Mouse (Mus musculus): Measurements from ENCODE around the gene Smyd3.
"Not testable (repeated sequence)": the region's sequence is repeated elsewhere in the genome, so short reads cannot be mapped to it uniquely, and the experiment has no call there.

Gene Smyd3

DNA sequence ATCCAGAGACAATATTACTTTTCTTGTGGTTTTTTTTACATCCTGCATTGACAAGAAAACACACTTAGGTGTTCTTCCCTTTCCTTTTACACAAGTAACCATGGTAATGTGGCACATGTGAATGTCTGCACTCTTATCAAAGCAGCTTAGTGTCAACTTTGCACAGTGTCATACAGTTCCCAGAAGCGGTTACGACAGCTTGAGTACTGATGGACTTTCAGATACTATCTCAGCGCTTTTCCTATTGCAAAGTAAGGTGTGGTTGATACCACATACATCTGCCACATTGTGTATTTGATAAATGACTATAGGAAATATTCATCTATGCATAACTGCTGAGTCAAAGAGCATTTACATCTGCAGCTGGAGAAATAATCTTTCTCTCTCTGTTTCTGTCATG, 348.1 kb downstream of the Smyd3 start:
- no peak for DNase-seq (ENCODE audit: low spot score in 2 of 2)

DNA sequence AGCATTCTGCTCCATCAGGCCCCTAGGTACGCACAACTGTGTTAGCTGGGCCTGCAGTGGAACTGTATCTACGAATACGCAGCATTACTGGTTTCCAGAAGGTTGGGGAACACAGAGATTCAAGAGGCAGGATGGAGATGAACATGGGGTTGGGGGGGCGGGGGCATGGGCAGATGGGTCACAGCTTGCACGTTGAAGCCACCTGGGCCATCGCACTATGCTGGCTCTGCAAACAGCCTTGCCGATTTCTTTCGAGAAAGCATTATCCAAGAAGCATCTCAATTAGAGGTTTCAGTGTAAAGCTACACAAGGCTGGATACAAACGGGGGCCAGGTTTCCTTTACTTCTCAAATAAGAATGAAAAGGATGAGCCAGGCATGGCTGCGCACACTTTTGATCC, 348.7 kb downstream of the Smyd3 start:
- DNase-seq (ENCODE audit: low spot score in 2 of 2), result no peak

DNA sequence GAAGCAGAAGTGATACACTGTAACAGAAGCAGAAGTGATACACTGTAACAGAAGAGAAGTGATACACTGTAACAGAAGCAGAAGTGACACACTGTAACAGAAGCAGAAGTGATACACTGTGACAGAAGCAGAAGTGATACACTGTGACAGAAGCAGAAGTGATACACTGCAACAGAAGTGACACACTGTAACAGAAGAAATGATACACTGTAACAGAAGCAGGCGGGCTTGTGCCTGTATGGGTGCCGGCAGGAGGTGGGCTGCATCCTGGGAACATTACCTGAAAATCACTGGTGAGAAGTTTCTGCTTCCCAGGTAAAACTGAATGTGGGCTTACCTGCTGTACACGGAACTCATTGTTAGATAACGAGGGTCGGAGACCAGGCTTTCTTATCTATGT, 353.6 kb downstream of the Smyd3 start:
- not testable (repeated sequence) for DNase-seq (ENCODE audit: low spot score in 2 of 2)

DNA sequence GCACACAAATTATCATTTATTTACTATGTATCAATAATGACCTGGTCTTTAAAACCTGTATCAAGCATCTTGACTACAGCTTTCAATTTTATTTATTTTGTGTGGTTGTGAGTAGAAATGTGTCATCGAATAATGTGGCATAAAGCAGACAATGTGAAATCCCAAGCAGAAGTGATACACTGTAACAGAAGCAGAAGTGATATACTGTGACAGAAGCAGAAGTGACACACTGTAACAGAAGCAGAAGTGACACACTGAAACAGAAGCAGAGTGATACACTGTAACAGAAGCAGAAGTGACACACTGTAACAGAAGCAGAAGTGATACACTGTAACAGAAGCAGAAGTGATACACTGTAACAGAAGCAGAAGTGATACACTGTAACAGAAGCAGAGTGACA, 355.1 kb downstream of the Smyd3 start:
- not testable (repeated sequence) for DNase-seq (ENCODE audit: low spot score in 2 of 2)

DNA sequence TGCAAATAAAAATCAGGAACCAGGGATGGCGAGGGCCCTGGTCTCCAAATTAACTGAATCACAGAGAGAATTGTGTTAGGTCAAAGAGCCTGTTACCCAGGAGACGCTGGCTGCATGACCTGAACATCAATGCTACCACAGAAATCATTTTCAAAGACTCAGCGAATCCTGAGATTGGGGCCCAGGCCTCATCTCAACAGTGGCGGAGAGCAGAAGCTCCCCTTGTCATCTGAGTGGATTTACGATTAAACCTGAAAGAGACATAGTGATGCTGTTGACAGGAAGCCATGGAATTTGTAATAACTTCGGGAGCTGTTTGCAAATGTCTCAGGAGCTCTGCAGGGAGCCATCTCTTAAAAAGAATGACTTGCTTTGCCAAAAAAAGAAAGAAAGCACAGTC, 355.9 kb downstream of the Smyd3 start:
- DNase-seq (ENCODE audit: low spot score in 2 of 2), result no peak

DNA sequence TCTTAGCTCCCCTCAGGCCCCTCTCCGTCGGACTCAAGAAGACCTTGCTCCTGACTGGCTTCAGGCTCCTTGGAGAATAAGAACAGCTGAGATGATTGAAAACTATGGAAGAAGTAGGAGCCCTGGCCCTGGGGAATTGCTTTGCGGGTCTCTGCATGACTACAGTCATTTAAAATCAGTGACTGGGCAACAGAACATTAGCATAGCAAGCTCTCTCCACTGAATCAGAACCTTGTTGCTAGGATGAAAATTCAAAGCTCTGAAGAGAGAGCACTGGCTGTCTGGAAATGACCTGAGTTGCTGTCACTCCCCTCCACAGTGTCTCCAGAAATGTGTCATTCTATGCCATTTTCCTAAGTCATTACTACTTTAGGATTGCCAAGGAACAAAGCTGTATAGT, 357.1 kb downstream of the Smyd3 start:
- no peak for DNase-seq (ENCODE audit: low spot score in 2 of 2)

DNA sequence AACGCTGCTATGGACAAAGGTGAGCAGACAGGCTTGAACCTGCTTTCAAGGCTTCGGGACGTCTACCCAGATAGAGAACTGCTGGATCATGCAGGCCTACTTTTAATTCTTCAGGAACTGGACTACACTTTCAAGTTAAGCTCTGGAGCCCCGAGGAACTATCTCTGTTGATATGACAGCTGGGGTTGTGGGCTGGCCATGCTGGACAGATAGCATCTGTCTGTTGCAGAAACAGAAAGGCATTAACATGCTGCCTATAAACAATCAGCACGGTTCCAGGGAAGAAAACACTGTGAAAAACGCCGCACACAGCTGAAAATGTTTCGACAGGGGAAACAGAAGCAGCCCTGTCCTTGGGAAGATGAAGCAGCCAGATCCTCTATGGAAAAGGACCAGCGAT, 365.5 kb downstream of the Smyd3 start:
- DNase-seq (ENCODE audit: low spot score in 2 of 2), result no peak

- DNase-seq (ENCODE audit: low spot score in 2 of 2), result no peak
Observed at GRCm38 (mm10) chr1:179151275-179151674, 366.6 kb downstream of the Smyd3 start.

GRCm38 (mm10) chr1:179149468-179150140, 368.2 kb downstream of the Smyd3 start:
- DNase-seq (ENCODE audit: low spot score in 2 of 2), result no peak

GRCm38 (mm10) chr1:179146730-179147167, 371.1 kb downstream of the Smyd3 start:
- DNase-seq (ENCODE audit: low spot score in 2 of 2), result no peak

DNA sequence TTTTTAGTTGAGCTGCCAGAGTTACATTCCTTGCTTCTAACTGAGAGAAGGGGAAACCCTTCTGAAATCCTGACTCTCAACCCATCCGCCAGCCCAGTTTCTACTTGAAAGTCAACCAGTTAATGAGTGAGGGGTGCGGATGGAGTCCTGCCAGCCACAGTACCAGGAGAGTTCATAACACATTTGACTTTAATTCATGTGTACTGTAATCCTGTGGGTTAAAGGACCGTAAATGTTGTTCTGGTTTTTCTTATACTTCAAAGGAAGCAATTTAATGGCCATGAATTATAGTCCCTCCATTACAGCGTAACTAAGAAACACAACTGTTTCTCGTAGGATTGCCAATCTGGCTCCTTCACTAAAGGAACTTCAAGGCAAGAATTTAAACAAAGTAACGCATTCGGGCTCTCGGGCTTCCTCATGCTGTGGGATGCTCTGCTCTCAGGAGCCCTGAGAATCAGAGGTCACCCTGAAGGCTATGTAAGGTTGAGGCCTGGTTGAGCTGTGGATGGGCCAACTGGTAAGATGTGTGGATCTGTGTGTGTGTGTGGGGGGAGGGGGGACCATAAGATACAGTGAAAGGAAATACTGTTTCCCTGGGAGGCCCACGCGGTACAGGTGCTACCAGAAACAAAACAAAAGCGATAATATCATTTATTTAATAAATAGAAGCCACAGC, 374.5 kb downstream of the Smyd3 start:
- DNase-seq (ENCODE audit: low spot score in 2 of 2), result no peak

GRCm38 (mm10) chr1:179142177-179142576, 375.7 kb downstream of the Smyd3 start:
- DNase-seq (ENCODE audit: low spot score in 2 of 2), result no peak

DNA sequence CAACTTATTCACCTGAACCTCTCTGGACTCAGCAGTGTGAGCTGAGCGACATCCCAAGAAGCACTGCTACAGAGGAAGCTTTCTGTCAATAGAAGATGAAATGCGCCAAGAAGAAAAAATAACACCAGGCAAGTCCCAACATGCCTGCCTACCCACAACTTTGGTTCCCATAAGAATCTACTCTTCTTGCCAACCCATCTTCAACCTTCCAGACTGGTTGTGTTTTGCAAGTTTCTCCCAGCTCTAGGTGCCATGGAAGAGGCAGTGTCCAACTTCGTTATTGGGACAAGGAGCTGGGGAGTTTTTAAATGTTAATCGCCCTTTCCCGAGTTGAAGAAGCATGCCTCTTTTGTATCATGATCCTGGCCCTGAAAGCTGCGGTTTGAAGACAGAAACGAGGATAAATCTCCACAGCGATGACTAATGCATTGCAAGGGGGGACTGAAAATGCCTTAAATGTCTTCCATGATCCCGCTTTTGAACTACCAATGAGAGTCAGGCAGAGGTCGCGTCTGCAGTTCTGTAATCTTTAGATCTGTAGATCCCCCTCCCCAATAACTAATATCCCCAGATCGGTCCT, 376.7 kb downstream of the Smyd3 start:
- DNase-seq (ENCODE audit: low spot score in 2 of 2), result no peak

- DNase-seq (ENCODE audit: low spot score in 2 of 2), result no peak
Observed at GRCm38 (mm10) chr1:179137145-179137477, 380.7 kb downstream of the Smyd3 start.

GRCm38 (mm10) chr1:179136461-179137144, 381.2 kb downstream of the Smyd3 start:
- DNase-seq (ENCODE audit: low spot score in 2 of 2), result peak in 1 of 2 experiments; percentile 24

GRCm38 (mm10) chr1:179129995-179130394, 387.8 kb downstream of the Smyd3 start:
- no peak for DNase-seq (ENCODE audit: low spot score in 2 of 2)

DNA sequence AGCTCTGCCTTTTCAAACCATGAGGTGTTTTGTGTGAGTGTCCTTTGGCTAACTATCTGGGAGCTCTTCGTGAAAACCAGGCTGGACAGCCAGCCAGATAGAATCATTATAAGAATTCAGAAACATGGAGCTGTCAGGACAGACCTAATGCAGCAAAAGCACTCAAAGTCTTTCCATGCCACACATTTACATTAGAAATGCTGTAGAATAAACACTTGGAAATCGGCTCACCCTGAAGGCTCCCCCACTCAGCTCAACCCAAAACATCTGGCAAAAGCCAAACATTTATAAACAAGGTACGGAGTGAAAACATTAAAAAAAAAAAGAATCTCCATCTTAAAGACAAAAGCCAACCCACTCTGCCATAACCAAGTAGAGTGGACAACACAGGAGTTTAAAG, 391.6 kb downstream of the Smyd3 start:
- DNase-seq (ENCODE audit: low spot score in 2 of 2), result no peak

- DNase-seq (ENCODE audit: low spot score in 2 of 2), result no peak
Observed at GRCm38 (mm10) chr1:179122476-179123229, 395.2 kb downstream of the Smyd3 start.

DNA sequence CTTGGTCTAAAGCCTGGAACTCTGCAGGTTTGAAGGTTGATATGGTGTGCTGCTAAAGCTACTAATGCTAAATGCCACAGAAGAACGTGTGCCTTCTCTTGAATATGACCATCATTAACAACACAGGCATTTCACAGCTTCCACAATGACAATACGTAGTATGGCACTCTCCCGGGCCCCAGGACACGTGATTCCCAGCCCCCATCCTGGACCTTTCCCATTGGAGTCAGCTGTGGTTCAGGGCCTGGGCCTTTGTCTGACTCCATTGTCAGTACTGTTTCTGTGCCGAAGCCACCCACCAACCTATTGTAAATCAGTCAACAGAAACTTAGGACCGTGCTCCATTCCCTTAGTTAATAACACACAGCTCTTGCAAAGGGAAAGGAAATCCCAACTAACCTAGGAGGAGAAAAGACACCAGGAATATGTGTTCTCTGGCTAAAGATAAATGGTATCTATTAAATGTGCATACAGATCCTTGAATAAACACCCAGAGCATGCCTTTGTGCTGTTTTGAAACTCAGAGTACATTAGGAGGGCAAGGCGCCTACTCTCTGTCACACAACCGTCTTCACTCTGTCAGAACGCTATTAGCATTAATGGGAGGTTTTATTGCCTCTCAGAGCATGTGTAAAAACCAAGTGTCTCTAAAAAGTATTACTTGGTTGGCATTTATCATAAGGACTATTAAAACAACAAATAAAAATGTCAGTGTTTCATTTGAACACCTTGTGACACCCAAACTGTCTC, 397.4 kb downstream of the Smyd3 start:
- DNase-seq (ENCODE audit: low spot score in 2 of 2), result no peak

GRCm38 (mm10) chr1:179118673-179119072, 399.2 kb downstream of the Smyd3 start:
- DNase-seq (ENCODE audit: low spot score in 2 of 2), result no peak
